Mouse (Mus musculus) liver, embryonic 14.5 days (tissue): Measurements from ENCODE around the gene Tbcb.

Experiments used
- CTCF ChIP-seq: IDR thresholded peaks from 2 replicates; pipeline ENCODE4 v1.5.1; 2016; ENCODE audit warnings: antibody characterized with exemption, low read depth, control low read depth
- EP300 ChIP-seq: IDR thresholded peaks from 2 replicates; pipeline ENCODE4 v1.6.1; 2016; ENCODE audit warnings: antibody characterized with exemption, low read depth

DNA sequence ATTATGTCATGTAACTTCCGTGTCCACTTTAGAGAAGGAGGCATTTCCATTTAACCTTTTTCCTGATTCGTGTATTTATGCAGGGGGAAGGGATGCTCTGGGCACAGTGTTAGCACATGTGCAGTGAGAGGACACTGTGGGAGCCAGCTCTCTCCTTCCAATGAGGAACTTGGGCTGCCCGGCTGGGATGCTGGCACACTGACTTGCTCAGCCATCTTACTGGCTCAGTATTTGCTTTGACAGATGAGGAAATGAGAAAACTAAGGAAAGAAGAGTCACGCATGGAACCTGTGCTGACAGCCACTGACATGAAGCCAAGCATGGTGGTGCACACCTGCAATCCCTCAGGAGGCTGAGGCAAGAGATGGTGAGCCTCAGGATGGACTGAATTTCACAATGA, 37.6 kb upstream of the Tbcb start:
- TF ChIP-seq CTCF (no peak), EP300 (no peak)
